Mouse (Mus musculus) lung, embryonic 15.5 days (tissue): ENCODE results near the gene Rnf44. TPM values are rescaled to one million over a fixed set of nuclear protein-coding genes. Genes with fewer than 3 reads are reported as not detected.

Experiments used
- ATAC-seq: fragments of 200-750 bp; cut with Nextera tagmentation; 2 replicates; pipeline ENCODE4 v1.8.0; 2017; ENCODE audit warnings: moderate number of reproducible peaks, borderline replicate concordance; ENCODE audit not compliant: low FRiP score, low TSS enrichment; ENCODE audit errors: extremely low read depth
- H3K27ac ChIP-seq: fragments of 300-500 bp; sonication (generic); 2 replicates; pipeline ENCODE4 v1.5.1; 2015; ENCODE audit warnings: moderate library complexity, mild to moderate bottlenecking, inconsistent platforms
- H3K27me3 ChIP-seq: fragments of 300-500 bp; sonication (generic); 2 replicates; pipeline ENCODE4 v1.6.1; 2015; ENCODE audit warnings: inconsistent platforms
- H3K36me3 ChIP-seq: fragments of 300-500 bp; sonication (generic); 2 replicates; pipeline ENCODE4 v1.6.1; 2015; ENCODE audit warnings: inconsistent platforms
- H3K4me1 ChIP-seq: fragments of 300-500 bp; sonication (generic); 2 replicates; pipeline ENCODE4 v1.6.1; 2015; ENCODE audit warnings: inconsistent platforms
- H3K4me2 ChIP-seq: fragments of 300-500 bp; sonication (generic); 2 replicates; pipeline ENCODE4 v1.6.1; 2015; ENCODE audit warnings: inconsistent platforms, mild to moderate bottlenecking, moderate library complexity
- H3K4me3 ChIP-seq: fragments of 300-500 bp; sonication (generic); 2 replicates; pipeline ENCODE4 v1.5.1; 2015; ENCODE audit warnings: mild to moderate bottlenecking, inconsistent platforms
- H3K9ac ChIP-seq: fragments of 300-500 bp; sonication (generic); 2 replicates; pipeline ENCODE4 v1.6.1; 2015; ENCODE audit warnings: inconsistent platforms
- H3K9me3 ChIP-seq: fragments of 300-500 bp; sonication (generic); 2 replicates; pipeline ENCODE4 v1.6.1; 2016; ENCODE audit warnings: inconsistent platforms
- WGBS: fragments of 180-500 bp; shearing (Covaris S2); methylation state at CpG from one replicate; pipeline ENCODE4 v1.1.7; 2015; 5-methylcytosine and 5-hydroxymethylcytosine counted together
- polyA plus RNA-seq: library from polyadenylated mRNA; unstranded; fragments of >200 nt; fragmentation: Nextera tagmentation; extraction: Ambion mirVana; gene quantifications from 2 replicates; pipeline ENCODE4 v1.2.1, GENCODE M21; 2015

Gene Rnf44
- polyA plus RNA-seq, 1 experiment from 2014 or later = 52.2 TPM

GRCm38 (mm10) chr13:54701243-54701642 is 7.5 kb upstream of the Rnf44 start, which contains the start of gene Cdhr2:
TSS of gene Cdhr2 (plus strand) at chr13:54701461.
- no peak within 1 kb of the TSS for H3K4me2 ChIP-seq
- H3K4me1 ChIP-seq = no peaks in the 10 kb centered on the region
- no peaks in the 10 kb centered on the region for H3K36me3 ChIP-seq
- ATAC-seq = no peak
- H3K9me3 ChIP-seq = no peaks in the 10 kb centered on the region
- H3K9ac ChIP-seq = no peak within 1 kb of the TSS
- WGBS = 37% methylated on average over 5 of the region's 5 CpGs
- H3K4me3 ChIP-seq = no peak within 1 kb of the TSS
- H3K27ac ChIP-seq = no peak within 1 kb of the TSS
- H3K27me3 ChIP-seq = no peaks in the 10 kb centered on the region

- 88% methylated on average over 11 of the region's 11 CpGs for WGBS
- Histone ChIP-seq H3K4me1 (peaks cover 27% of the 10 kb centered on the region), H3K4me2 (no peak overlapping the region), H3K27ac (no peak overlapping the region), H3K27me3 (no peaks in the 10 kb centered on the region), H3K4me3 (no peak overlapping the region), H3K9me3 (no peaks in the 10 kb centered on the region), H3K9ac (no peak overlapping the region), H3K36me3 (no peaks in the 10 kb centered on the region)
- ATAC-seq = no peak
Observed at GRCm38 (mm10) chr13:54695479-54696230, 1.9 kb upstream of the Rnf44 start.

- Histone ChIP-seq H3K4me2 (peak overlapping the region; percentile 63), H3K4me3 (peak overlapping the region; percentile 96), H3K9ac (peak overlapping the region; percentile 50), H3K36me3 (no peaks in the 10 kb centered on the region), H3K4me1 (peaks cover 31% of the 10 kb centered on the region), H3K9me3 (no peaks in the 10 kb centered on the region), H3K27ac (peak overlapping the region; percentile 93), H3K27me3 (no peaks in the 10 kb centered on the region)
- 11% methylated on average over 26 of the region's 26 CpGs for WGBS
- peak; percentile 78 for ATAC-seq
Observed at GRCm38 (mm10) chr13:54694348-54695060, 797 bp upstream of the Rnf44 start.

DNA sequence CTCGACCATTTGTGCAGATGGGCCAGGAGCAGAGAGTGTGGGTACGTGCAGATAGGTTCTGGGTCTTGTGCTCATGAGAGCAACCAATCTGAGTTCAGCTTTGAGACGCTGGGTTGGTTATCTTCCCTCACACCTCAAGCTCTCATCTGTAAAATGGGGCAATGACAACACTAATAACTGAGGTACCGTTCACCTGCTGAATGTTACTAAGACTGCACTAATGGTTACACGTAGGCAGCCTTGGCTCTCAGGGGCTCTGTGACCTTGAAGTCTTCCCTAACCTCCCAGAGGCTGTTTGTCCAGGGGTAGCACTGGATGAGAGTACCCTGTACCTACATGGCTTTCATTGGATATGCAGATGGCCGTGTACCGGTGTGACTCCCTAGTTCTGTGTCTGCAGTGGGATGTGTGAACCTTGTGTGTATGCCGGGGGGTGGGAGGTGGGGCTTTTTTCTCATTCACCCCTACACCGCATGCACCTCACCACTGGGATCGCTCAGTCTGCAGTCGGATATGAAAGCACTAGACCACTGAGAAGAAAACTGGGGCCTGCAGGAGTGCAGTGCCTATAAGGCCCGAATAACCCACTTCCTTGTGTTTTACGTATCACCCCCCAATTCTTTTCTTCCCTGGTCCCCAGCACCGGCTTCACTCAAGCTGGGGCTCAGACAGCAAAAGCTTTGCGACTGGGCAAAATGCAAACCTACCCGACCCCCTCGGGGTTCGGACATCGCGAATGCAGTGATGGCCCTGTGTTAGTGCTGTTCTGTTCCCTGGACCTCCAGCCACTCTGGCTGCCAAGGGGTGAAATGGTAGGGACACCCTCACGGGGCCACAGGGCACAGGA is 773 bp downstream of the Rnf44 start:
- 8% methylated on average over 21 of the region's 21 CpGs for WGBS
- peak overlapping the region; percentile 96 for H3K4me3 ChIP-seq
- no peak for ATAC-seq
- H3K27me3 ChIP-seq = no peaks in the 10 kb centered on the region
- peak overlapping the region; percentile 96 for H3K9ac ChIP-seq
- H3K4me1 ChIP-seq = peaks cover 40% of the 10 kb centered on the region
- H3K36me3 ChIP-seq = no peaks in the 10 kb centered on the region
- H3K4me2 ChIP-seq = peak overlapping the region; percentile 89
- H3K9me3 ChIP-seq = no peaks in the 10 kb centered on the region
- H3K27ac ChIP-seq = peak overlapping the region; percentile 93

DNA sequence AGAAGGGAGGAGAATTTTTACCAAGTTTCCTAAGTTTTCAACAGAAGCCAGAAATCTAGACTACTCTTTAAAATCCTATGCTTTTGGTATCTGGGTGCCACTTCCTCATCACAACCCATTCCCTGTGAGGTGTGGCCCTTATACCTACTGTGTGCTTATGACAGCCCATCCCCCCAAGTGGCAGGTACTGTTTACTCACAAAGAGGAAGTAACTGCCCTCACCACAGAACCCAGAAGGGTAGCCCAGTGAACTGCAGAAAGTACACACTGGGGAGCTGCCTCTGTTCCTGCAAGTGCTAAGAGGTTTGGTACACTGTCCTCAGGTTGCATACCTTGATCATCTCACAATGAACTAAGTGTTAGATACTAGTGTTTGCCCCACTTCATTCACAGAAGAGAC is 2.0 kb downstream of the Rnf44 start:
- Histone ChIP-seq H3K36me3 (no peaks in the 10 kb centered on the region), H3K27me3 (no peaks in the 10 kb centered on the region), H3K9ac (peak overlapping the region; percentile 96; the same call in 1 of the 2 replicates), H3K4me3 (peak overlapping the region; percentile 96), H3K27ac (no peak overlapping the region), H3K9me3 (no peaks in the 10 kb centered on the region), H3K4me1 (peaks cover 40% of the 10 kb centered on the region), H3K4me2 (peak overlapping the region; percentile 89; the same call in 1 of the 2 replicates)
- ATAC-seq = no peak

- 89% methylated on average over 8 of the region's 8 CpGs for WGBS
- no peak for ATAC-seq
- Histone ChIP-seq H3K27me3 (no peaks in the 10 kb centered on the region), H3K9me3 (no peaks in the 10 kb centered on the region), H3K27ac (no peak overlapping the region), H3K9ac (no peak overlapping the region), H3K36me3 (no peaks in the 10 kb centered on the region), H3K4me2 (no peak overlapping the region), H3K4me3 (no peak overlapping the region), H3K4me1 (peaks cover 55% of the 10 kb centered on the region)
Observed at GRCm38 (mm10) chr13:54690151-54690740, 3.5 kb downstream of the Rnf44 start.

DNA sequence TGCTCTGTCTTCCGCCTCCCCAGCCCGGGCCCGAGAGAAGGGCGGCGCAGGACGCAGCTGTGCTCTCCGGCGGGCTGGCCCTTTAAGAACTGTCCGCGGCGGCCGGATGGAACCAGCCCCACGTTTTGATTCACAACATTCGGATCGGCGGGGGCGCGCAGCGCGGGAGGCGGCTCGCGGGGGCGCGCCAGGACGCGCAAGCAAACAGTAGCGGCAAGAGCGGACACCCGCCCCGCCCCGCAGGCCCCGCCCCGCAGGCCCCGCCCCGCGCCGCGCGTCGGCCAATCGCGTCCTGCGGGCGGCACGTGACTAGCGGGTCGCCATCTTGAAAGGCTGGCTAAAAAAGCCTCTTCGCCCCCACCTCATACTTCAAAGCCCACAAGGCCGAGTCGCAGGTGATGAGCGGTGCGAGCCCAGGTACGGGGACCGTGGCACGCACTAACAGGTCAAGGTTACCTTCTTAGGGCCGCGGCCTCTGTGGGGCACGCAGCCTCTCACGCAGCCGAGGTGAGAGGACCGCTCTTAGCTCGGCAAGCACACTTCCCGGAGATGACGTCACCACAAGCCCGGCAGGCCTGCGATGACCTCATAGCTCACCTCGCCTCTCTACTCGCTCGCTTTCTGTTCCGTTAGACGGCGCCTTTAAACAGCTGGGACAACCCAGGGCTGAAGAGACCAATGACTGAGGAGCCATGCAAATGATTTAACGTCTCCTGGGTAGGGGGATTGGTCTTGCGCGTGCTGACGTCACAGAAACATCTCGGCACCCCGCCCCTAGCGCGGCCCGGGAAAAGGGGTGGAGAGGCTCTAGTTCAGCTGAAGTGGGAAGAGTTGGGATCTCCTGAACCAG is 5.9 kb downstream of the Rnf44 start:
- H3K4me1 ChIP-seq = peaks cover 51% of the 10 kb centered on the region

DNA sequence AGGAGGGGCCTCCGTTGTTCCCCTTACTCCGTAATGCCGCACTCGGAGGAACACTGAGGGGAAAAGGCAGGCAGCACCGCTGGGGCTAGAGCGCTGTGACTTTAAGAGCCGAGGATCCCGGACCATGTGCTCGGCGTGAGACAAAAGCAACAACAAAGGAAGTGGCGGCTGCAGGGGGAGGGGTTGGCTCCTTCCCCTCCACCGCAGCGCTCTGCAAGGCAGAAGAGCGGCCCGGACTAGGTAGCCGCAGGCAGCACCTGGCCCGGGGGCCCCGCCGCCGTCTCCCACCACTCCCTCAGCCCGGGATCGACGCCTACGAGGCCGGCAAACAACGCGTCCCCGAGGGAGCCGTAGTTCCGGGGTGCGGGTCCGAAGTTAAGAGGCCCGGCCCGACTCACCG is 6.6 kb downstream of the Rnf44 start:
- peak; percentile 56 for ATAC-seq
- H3K36me3 ChIP-seq = peaks cover 24% of the 10 kb centered on the region
- WGBS = under 1% methylated on average over 34 of the region's 35 CpGs
- H3K27ac ChIP-seq = peak overlapping the region; percentile 97
- H3K9ac ChIP-seq = peak overlapping the region; percentile 97
- peak overlapping the region; percentile 84 for H3K4me2 ChIP-seq
- peaks cover 44% of the 10 kb centered on the region for H3K4me1 ChIP-seq
- H3K9me3 ChIP-seq = no peaks in the 10 kb centered on the region
- no peaks in the 10 kb centered on the region for H3K27me3 ChIP-seq
- H3K4me3 ChIP-seq = peak overlapping the region; percentile 92

More for the DNA sequence above, 5.9 kb downstream of the Rnf44 start:
- peak; percentile 90 for ATAC-seq
- Histone ChIP-seq H3K36me3 (peaks cover 17% of the 10 kb centered on the region), H3K9ac (peak overlapping the region; percentile 97), H3K4me3 (peak overlapping the region; percentile 92), H3K9me3 (no peaks in the 10 kb centered on the region), H3K4me2 (peak overlapping the region; percentile 84), H3K27me3 (no peaks in the 10 kb centered on the region), H3K27ac (peak overlapping the region; percentile 97)
- under 1% methylated on average over 66 of the region's 82 CpGs for WGBS

GRCm38 (mm10) chr13:54686139-54687053 is 7.3 kb downstream of the Rnf44 start:
- Histone ChIP-seq H3K4me1 (peaks cover 37% of the 10 kb centered on the region), H3K9ac (peak overlapping the region; percentile 97), H3K27me3 (no peaks in the 10 kb centered on the region), H3K36me3 (peaks cover 31% of the 10 kb centered on the region), H3K9me3 (no peaks in the 10 kb centered on the region), H3K27ac (peak overlapping the region; percentile 97), H3K4me3 (peak overlapping the region; percentile 92), H3K4me2 (peak overlapping the region; percentile 84)
- ATAC-seq = no peak
- 3% methylated on average over 19 of the region's 19 CpGs for WGBS

GRCm38 (mm10) chr13:54685174-54685573 is 8.5 kb downstream of the Rnf44 start:
- H3K4me2 ChIP-seq = peak overlapping the region; percentile 84
- no peaks in the 10 kb centered on the region for H3K9me3 ChIP-seq
- peaks cover 29% of the 10 kb centered on the region for H3K4me1 ChIP-seq
- H3K4me3 ChIP-seq = peak overlapping the region; percentile 92; the same call in 1 of the 2 replicates
- ATAC-seq = no peak
- 41% methylated on average over 2 of the region's 2 CpGs for WGBS
- H3K36me3 ChIP-seq = peaks cover 42% of the 10 kb centered on the region
- no peak overlapping the region for H3K27ac ChIP-seq
- H3K9ac ChIP-seq = peak overlapping the region; percentile 97; the same call in 1 of the 2 replicates
- H3K27me3 ChIP-seq = no peaks in the 10 kb centered on the region
